Mouse (Mus musculus): ENCODE results near the gene Zfp473.
"Not testable (repeated sequence)": the region's sequence is repeated elsewhere in the genome, so short reads cannot be mapped to it uniquely, and the experiment has no call there.

The Zfp473 gene

DNA sequence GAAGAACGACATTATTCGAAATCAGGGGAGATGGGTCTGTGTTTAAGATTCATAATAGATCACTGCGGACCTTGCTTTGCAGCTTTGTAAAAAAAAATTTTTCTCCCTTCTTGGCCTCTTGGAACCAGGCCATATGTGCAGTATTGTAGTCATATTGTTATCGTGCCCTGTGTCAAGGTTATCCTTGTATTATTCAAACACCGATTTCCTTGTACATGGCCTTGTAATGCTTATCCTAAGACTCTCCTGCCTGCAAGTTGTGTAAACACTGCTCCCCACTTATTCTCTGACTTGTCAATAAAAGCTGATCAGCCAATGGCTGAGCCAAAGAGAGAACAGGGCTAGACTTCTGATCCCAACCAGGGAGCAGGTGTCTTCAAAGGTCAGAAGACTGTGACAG, 28.8 kb downstream of the Zfp473 start:
- no peak for DNase-seq (ENCODE audit: low read depth in 2 of 2, low spot score in 2 of 2)

DNA sequence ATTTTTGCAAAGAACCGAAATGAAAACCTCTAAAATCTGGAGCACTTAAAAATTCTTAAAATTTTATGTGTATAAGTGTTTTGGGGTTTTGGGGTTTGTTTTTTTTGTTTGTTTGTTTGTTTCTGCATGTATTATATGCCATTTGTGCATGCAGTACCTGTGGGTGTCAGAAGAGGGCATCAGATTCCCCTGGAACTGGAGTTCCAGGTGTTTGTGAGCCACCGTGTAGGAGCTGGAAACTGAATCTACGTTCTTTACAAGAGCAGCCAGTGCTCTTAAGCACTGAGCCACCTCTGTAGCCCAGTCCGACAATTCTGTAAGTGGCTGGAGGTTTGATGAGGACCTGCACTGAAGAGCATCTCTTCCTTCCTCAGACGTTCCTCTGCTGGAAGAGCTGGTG, 41.0 kb downstream of the Zfp473 start:
- no peak for DNase-seq (ENCODE audit: low read depth in 2 of 2, low spot score in 2 of 2)

DNA sequence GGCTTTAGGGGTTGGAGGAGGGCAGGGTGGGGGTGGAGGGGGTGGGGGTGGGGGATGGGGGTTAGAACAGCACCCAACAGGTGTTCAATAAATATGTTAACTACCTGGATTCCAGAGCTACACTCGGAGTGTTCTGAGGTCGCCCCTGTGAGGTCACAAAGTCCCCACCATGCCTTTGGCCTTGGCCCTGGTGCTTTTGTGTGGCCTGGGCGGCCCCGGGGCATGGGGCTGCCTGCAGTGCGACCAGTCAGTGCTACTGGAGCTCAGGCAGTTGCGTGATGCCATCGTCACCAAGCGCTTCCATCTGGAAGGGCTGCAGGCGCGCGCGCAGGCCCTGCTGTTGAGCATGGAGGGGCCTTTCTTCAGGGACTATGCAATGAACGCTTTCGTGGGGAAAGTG, 42.3 kb downstream of the Zfp473 start, which contains the start of gene Izumo2:
TSS of gene Izumo2 (plus strand) at position 169 of the 400 bp plus-strand sequence.
- no peak for DNase-seq (ENCODE audit: low read depth in 2 of 2, low spot score in 2 of 2)

DNA sequence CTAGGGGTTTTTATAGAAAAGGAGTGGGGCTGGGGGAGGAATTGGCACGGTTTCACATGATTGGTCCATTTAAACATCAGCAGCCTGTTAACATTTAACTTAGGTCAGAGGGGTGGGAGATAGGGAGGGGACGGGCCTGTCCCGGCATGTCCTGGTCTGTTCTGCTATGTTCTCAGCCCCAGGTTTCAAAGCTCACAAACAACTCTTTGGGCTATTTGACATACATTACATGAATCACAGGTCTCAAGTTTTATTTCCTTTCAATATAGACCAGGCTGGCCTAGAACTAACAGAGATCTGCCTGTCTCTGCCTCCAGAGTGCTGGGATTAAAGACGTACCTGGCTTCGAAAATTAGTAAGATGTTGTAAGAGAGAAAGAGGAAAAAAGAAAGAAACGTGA, 42.8 kb downstream of the Zfp473 start:
- not testable (repeated sequence) for DNase-seq (ENCODE audit: low read depth in 2 of 2, low spot score in 2 of 2)

DNA sequence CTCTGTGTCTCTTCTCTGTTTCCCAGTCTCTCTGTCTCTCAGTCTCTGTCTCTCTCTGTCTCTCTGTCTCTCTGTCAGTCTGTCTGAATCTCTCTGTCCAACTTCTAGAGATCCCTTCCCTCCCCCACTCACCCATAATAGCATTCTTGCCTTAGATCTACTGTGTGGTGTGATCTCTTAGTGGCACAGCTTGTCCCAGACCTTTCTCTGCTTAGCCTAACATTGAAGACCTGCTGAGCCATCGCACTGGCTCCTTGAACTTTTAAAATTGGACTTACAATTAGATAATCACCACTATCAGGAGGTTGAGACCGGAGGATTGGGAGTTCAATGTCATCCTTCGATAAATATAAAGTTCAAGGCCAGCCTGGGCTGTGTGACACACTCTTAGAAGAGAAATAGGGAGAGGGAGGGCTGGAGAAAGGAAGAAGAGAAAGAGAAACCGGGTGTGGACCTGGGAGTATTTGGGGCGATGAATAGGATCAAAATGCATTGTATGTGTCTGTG, 43.6 kb downstream of the Zfp473 start:
- no peak for DNase-seq (ENCODE audit: low read depth in 2 of 2, low spot score in 2 of 2)

DNA sequence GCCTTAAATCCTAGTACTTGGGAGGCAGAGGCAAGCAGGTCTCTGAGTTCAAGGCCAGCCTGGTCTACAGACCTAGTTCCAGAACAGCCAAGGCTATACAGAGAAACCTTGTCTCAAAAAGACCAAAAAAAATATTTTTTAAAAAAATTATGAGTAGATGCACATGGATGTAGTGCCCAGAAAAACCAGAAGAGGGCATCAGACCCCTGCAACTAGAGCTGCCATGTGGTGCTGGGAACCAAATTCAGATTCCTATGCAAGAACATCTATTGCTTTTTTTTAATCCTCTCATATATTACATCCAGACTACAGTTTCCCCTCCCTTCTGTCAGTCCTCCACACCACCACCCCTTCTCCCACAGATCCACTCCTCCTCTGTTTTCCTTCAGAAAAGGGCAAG, 44.5 kb downstream of the Zfp473 start:
- DNase-seq (ENCODE audit: low read depth in 2 of 2, low spot score in 2 of 2), result no peak

DNA sequence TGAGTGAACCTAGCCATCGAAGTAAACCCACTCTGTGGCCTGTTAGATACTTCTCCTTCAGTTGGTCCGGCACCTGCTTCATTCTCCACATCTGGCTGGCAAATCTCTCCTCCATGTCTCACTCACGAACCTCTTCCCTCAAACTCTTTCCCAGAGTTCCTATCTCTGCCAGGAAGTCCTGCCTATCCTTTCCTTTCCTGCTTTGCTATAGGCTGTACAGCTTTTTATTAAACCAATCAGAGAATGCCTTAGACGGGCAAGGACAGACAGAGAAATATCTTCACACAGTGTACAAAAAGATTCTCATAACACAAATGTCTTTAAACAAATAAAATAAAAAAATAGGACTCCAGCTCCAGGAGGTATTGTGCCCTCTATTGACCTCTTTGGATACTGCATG, 45.8 kb downstream of the Zfp473 start:
- DNase-seq (ENCODE audit: low read depth in 2 of 2, low spot score in 2 of 2), result no peak

DNA sequence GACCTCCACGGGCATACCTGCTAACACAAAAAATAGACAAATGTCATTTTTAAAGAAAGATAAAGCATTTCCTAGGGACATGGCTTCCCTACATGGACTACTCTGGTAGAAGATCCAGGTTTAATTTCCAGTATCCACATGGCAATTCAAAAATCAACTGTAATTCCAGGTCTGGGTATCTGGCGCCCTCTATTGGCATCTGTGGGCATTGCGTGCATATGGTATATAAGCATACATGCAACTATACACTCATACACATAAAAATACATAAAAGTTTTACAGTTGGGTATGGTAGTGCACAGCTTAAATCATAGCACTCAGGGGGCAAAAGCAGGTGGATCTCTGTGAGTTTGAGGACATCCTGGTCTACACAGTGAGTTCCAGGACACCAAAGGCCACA, 46.5 kb downstream of the Zfp473 start:
- DNase-seq (ENCODE audit: low read depth in 2 of 2, low spot score in 2 of 2), result no peak

DNA sequence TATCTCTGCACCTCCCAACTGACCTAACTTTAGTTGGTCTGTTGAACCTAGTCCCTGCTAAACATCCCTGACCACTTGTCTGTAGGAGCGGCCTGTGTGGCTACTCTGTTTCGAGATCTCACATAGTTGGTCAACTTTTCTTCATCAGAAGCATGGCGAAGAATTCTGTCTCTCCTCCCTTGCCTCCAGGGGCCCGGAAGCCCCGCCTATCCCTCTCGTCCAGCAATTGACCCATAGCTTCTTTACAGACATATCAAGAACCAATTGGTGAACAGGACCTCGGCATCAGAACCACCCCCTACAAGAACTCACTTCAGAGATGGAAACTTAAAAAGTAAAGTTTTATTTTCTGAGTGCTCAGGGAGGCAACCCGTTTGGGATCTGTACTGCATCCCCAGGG, 47.9 kb downstream of the Zfp473 start:
- DNase-seq (ENCODE audit: low read depth in 2 of 2, low spot score in 2 of 2), result no peak

DNA sequence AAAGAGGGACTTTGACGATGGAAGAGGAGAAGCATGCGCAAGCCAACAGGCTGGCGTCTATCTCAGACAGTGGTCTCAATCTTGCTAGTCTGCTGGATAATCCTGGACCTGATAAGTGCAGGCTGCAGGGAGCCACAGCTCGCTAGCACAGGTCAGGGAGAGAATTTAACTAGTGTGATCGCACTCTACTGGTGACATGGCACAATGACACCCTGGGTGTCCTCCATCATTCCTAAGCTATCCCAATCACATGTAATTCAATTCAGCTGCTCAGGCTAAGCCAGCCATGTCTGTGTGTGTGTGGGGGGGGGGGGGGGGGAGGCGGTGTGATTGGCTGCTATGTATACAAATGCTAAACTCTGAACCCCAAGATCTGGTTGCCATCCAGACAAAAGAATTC, 48.9 kb downstream of the Zfp473 start:
- DNase-seq (ENCODE audit: low read depth in 2 of 2, low spot score in 2 of 2), result no peak

DNA sequence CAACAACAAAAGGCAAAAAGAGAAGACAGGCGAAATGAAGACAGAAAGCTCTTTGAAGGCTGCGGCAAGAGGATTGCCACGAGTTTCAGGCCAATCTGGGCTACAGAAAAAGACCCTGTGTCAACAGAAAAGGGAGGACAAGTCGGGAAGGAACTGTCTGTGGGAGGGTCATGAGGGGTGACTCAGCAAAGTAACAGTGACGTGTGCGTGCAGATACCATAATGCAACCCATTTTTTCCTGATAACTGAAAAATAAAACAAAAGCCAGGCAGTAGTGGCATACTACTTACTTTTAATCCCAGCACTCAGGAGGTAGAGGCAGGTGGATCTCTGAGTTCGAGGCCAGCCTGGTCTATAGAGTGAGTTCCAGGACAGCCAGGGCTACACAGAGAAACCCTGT, 52.9 kb downstream of the Zfp473 start:
- no peak for DNase-seq (ENCODE audit: low read depth in 2 of 2, low spot score in 2 of 2)

DNA sequence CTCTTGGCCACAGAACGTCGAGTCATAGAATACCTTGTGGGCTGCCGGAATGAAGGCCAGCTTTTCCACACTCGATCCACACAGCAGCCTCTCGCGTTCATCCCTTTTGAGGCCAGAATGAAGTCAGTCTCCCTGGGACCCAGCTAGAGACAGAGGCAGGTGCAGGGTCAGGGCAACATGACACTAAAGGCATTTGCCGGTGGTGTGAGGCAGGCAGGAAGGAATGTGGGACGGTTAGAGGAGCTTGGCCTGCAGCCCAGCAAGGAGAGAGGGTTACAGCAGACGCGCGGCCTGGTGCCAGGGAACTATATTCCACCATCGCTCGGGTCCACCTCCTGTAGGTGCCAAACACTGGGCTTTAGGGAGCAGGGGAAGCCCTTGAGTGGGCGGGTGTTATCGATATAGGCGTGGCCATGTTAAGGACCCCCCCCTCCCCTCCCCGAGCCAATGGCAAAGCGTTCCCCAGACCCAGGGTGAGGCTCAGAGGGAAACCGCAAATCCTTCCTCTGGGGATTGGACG, 53.6 kb downstream of the Zfp473 start:
- no peak for DNase-seq (ENCODE audit: low read depth in 2 of 2, low spot score in 2 of 2)

DNA sequence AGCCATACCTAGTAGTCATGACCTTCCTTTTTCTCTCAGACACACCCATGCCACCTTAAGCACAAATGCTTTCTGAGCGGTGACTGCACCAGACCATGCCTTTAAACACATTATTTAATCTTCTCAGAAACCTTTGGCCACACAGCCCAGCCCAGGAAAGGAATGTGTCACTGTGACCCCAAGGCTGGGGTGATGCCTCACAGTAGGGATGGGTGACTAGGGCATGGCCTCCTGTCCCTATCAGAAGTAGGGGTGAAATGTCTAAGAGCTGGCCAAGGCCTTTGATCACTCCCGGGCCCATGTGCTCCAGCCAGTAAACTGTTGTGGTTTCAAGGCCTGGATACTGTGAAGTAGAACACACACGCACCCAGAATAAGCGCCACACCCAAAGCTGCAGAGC, 55.6 kb downstream of the Zfp473 start:
- DNase-seq (ENCODE audit: low read depth in 2 of 2, low spot score in 2 of 2), result no peak

DNA sequence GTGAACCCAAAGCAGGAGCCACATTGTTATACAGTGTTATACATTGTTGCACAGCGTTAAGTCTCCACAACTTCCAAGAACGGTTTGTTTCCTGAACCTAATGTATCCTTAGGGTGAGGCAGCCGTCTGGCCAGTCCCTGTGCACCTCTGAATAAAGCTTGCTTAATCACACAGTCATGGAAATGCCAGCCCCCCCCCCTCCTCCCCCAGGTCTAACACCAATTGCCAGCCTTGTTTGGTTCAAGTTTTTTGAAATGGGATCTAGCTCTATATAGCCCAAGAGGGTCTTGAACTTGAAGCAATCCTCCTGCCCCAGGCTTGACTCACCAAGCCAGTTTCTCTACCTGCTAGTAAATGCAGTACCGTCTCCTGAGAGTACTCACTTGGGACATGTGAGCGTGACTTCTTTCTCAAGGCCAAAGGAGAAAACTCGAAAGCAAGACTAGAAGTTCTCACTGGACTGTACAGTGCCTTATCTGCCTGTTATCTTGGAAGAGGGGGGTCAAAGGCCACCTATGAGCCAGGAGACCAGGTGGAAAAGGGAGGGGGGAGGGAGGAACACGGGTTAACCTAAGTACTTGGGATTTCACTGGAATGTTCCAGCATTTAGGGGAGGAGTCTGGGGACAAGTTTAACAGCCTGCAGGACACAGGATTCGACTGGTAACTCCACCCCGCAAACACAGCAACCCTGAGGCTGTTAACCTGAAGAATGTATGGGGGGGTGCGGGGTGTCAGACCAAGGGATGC, 57.2 kb downstream of the Zfp473 start:
- no peak for DNase-seq (ENCODE audit: low read depth in 2 of 2, low spot score in 2 of 2)

DNA sequence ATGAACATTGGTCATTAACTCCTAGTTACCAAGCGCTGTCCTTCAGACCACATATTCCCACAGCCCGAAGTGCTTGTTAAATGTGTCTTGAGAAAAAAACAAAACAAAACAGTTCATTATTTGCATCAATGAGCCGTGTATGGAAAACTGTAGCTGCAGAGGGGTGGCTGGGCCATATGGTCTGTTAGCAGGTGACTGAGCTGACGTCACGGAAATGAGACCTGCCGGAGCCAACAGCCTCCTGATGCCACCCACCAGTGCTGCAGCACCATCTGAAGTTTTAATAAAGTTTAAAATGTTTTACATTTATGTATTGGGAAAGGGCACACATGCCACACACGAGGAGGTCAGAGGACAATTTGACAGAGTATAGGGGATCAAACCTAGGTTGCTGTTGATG, 61.5 kb downstream of the Zfp473 start:
- no peak for DNase-seq (ENCODE audit: low read depth in 2 of 2, low spot score in 2 of 2)

DNA sequence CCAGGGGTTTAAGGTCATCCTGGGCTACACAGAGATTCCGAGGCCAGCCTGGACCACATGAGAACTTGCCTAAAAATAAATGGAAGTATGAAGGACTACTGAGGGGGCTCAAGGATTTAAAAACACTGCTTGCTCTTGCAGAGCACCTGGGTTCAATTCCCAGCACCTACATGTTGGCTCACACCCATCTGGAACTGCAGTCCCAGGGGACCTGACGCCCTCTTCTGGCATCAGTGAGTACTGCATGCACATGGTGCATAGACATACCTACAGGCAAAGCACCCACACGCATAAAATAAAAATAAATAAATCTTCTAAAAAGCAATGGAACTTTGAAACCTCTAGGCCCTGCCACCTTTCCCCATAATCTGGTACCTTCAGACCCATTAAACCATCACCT, 62.0 kb downstream of the Zfp473 start:
- no peak for DNase-seq (ENCODE audit: low read depth in 2 of 2, low spot score in 2 of 2)

DNA sequence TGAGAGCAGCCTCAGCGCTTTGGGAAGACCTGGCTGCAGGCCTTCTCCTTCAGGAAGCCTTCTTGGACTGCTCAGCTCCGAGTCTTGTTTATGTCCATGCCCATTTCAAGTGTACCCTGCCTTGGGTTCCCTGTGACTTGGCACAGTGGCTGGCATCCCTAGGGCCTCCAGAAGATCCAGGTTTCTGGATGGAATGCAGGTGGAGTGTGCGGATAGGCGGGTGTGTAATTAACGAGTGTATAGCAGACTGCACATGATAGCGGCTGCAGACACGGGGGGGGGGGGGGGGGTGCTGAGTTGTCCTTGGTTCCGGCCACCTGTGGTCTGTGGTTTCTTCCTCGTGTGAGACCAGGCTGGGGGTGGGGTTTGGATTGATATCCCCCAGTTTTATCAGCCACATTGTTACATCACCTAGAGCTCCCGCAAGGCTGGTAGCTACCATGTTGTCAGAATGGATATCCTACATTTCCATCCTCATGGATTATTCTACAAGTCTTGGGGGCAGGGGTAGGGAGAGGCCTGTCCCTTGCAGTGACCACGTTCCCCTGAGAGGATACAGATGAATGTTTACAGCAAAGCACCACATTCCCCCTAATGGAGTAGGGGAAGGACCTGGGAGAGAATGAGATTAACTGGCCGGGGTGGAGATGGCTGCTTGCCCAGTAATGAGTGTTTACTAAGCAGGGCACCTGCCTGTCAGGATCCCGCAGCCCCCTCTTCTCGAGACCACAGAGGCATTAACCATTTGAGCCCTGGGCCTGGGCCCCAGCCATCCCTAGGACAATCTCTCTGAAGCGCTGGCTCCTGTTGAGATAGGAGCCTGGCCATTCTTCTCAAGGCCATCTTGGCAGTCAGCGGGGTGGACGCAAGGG, 65.1 kb downstream of the Zfp473 start:
- no peak for DNase-seq (ENCODE audit: low read depth in 2 of 2, low spot score in 2 of 2)

DNA sequence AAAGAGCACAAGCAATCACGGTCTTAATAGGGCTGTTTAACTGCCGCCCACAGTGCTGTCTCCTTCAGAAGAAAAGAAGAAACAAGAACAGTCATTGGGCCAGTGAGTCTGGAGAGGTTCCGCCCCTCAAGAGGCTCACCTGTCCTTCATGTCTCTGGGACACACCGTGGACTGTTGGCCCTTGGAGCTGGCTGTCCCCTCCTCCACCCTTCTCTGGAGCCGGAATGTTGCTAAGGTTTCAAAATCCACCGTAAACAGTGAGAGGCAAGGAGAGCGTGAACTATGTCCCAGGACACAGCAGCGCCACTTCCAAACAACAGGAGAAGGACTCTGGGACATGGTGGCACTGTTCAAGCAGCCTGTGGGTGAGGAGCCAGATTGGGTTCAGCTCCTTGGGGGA, 67.2 kb downstream of the Zfp473 start:
- no peak for DNase-seq (ENCODE audit: low read depth in 2 of 2, low spot score in 2 of 2)
